Mouse (Mus musculus) monocyte, adult 2 months (primary cell): ENCODE measurements around the gene Thrap3.
"Not testable (repeated sequence)": the region's sequence is repeated elsewhere in the genome, so short reads cannot be mapped to it uniquely, and the experiment has no call there.

Experiments used
- DNase-seq, 2 experiments: peaks; one replicate each; pipeline ENCODE4 v3.0.0; 2022; ENCODE audit warnings: low spot score in 2 of 2, low read depth in 1 of 2

The Thrap3 gene

DNA sequence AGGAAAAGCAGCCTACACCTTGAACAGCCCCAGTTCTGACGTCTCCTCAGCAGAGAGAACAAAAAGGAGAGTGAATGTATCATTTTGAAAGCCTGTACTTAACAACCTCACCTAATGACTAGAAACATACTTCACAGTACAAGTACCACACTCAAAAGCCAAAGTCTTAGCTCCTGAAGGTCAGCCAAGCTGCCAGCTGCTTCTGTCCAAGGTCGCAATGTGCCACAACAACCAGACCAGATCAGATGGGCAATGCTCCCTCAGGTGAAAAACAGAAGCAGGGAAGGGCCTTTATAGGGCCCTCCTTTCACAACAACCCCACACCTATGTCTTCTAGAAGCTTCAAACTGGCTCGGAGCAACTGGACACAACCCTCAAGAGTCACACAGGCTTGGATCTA, 36.5 kb downstream of the Thrap3 start:
- DNase-seq: no peak

DNA sequence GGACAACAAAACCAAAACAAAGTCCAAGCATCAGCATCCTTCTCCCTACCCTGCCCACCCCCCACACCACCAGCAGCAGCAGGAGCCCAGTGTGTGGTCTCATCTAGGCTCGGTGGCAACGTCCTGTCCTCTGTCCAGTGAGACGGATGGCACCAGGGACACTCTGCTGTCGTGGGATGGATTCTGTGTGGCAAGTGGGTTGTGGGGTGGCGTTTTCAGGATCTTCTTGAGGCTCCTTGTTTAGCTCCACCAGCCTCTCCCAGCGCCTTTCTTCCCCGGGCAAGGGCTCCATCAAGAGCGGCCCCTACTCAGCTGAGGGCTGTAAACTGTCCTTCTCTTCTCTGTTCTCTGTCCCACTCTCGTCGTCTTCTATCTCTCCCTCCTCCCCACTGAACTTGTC, 37.5 kb downstream of the Thrap3 start:
- not testable (repeated sequence) for DNase-seq

DNA sequence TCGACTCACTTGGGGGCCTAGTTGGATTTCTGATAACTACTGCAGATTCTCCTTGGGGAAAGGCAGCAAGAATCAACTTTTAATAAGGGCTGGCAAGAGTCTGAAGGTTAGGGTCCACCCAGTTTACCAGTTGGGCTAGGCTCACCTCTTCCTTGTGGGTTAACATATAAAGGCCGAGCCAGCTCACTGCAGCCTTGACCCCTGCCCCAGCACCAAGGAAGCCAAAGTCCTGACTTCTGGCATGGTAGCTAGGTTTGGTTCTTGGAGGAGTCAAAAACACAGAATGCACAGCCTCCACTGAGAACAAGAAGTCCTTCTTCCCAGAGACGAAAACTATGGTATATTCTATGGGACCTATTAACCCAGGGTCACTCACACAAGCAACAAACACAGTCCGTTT, 38.9 kb downstream of the Thrap3 start:
- DNase-seq: no peak

DNA sequence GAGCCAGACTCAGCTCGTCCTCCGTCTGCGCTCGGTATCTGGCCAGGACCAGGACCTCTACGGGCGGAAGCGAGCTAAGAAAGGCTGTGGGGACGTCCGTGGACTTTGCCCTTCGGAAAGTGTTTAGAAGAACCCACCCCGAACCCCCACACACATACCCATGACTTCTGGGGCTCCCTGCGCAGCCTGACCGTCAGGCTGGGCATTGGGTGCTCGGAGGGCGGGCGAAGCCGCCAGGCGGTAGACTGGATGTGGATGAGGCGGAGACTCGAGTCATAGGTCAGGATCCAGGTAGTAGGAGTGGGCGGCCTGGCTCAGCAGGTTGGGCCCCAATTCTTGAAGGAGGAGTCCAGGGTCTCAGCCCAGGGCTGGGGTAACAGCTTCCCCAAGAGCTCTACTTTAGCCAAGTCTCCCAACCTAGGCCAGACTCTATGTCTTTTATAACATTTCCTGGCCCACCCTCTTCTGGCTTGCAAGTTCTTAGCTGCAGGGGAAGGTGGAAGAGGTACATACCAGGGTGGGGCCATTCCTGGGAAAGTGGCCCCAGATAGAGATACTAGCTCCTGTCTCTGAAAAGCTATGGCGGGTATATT, 39.4 kb downstream of the Thrap3 start, which contains the start of gene Sh3d21:
Gene Sh3d21 (minus strand): TSS at position 425 of the 593 bp plus-strand sequence.
- no peak for DNase-seq

DNA sequence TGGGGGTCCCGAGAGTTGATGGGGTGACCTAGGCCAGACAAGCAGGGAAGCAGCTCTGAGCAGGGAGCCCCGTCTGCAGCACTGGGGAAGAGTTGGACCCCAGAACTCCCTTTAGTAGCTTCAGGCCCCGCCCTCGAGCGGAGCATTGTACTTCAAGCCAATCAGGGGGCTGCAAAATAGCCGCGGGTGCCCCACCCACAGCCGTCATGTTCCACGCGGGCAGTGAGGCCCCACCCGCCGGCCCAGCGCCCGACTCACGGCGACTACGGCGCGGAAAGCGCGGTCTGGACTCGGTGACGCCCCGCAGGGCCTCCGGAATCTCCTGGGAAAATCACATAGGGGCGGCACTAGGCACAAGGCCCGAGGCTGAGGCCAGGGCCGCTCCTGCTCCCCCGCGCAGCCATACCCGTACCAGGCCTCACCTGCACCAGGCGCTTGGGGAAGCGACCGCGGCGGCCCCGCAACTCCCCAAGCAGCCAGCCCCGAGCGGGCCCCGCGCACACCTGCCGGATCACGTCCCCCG, 40.0 kb downstream of the Thrap3 start:
- peak; percentile 34 to 65 for DNase-seq

DNA sequence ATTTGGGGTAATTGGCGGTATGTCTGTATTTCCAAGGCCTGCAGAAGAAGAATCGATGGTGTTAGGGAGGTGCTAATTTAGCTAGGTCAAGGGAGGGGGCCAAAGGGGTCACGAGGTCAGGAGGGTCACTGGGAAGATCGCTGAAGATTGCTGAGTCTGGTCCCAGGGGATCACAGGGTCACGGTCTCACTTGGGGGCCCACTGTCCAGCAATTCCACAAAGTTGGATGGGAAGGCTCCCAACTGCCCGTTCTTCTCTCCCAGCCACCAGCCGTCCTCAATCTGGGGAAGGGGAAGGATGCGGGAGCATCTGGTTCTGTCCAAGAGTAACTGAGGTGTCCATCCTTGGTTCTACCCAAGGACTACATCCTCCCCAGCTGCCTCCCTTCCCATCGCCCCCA, 40.6 kb downstream of the Thrap3 start:
- DNase-seq: no peak

DNA sequence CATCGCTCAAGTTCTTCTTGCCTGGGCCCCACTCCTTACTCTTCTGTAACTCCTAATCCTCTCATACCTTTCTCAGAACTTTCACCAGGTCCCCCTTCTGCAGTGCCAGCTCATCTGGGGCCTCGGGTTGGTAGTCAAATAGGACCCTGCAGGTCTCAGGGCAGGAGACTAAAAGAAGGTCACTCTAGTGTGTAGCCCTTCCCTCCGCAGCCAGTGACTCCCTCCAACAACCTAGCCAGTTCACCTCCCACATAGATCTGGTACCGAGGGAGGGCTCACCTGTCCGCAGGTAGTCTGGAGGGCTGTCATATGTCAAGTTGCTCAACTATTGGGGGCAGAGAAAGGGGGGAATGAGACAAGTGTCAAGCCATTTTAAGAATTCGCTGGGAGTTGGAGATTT, 41.1 kb downstream of the Thrap3 start:
- no peak for DNase-seq

DNA sequence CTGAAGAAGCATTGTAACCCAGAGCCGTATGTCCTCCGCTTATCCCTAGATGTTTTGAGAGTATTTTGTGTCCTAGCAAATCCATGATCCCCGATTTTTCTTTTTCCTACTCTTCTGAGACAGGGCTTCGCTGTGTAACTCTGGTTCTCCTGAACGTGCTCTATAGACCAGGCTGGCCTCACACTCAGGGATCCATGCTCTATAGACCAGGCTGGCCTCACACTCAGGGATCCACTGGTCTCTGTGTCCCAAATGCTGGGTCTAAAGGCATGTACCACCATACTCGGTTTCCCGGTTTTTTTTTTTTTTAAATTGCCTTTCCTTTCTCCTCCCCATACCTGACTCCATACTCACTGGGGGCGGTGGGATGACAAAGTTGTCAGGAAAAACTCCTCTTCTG, 41.6 kb downstream of the Thrap3 start:
- no peak for DNase-seq

DNA sequence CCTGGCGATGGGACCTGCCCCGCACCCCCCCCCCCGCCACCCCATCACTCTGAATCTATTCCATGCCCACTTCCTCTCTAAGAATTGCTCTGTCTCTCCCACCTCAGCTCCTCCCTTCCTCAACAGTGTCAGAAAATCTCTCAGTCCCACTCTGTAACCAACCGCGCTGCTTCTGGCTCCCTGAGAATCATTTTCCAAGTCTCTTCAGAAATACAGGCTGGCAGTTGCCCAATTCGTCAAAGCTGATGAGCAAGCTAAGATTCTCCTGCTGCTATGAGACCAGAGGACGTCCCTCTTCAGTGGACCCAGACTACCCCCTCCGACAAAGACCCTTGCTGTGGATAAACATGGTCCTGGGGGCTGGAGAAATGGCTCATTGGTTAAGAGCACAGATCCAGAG, 43.1 kb downstream of the Thrap3 start:
- DNase-seq: no peak

DNA sequence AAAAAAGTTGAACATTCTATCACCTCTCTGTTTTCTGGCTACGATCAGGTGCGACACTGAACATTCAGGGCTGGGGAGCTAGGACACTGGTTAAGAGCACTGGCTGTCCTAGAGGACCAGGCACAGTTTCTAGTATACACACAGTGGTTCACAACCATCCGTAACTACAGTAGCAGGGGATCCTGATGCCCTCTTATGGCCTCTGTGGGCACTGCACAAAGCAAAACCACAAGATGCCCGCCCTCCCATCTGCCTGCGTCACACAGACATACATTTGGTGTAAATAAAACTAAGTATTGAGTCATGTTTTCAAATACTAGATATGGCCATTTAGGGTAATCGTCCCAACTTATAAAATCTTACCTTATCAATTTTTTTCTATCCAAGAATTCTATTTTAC, 45.0 kb downstream of the Thrap3 start:
- no peak for DNase-seq

DNA sequence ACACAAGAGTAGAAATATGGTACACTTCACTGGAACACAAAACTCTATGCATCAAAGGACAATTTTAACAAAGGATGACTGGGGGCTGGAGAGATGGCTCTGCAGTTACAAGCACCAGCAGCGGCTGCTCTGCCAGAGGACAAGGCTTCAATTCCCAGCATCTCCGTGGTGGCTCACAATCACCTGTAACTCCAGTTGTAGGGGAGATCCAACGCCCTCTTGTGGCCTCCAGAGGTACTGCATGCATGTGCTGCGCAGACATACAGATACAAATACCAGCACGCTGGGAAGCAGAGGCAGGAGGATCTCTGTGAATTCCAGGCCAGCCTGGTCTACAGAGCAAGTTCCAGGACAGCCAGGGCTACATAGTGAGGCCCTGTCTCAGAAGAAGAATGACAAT, 45.9 kb downstream of the Thrap3 start:
- no peak for DNase-seq

DNA sequence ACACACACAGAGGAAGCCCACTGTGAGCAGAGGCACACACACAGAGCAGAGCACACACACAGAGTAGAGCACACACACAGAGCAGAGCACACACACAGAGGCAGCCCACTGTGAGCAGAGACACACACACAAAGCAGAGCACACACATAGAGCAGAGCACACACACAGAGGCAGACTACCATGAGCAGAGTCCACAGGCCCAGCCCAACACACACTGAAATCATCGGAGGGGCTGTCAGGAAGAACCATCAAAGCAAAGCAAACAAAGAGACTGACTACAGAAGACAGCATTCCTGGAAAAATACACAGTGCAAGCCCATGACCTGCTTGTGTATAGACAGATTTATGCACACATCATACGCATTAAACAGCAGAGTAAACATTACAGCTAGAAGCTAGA, 46.7 kb downstream of the Thrap3 start:
- no peak for DNase-seq

DNA sequence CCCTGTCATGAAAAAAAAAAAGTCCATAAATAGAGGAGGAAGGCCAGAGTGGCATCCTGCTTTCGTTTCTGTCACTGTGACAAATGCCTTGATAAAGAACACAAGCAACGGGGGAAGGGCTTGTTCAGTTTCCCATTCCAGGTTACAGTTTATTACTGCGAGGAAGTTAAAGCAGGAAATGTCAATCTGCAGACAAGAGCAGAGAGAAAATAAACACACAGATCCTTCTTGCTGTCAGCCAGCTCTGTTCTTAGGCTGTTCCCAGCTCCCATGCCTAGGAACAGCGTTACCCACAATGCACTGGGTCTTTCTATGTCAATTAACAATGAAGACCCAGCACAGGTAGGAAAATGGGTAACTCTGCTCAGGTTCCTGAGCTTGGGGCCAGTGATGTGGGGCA, 47.4 kb downstream of the Thrap3 start:
- DNase-seq: no peak

DNA sequence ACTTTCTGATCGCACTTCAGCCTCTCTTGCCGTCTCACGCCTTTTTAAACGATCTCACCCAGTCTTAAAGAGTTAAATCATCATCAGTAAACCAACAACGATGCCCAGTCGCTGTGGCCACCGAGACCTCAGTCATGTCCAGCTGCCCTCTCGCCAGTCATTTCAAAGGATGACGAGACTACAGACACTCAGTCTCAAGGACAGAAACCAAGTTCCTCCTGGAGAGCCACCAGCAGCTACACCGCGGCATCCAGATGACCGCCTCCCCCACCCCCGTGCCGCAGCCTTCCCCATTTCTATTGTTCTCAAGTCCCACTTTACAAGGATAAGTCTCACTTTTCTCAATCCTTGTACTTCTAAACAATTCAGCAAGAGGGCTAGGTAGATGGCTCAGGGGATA, 49.7 kb downstream of the Thrap3 start:
- DNase-seq: no peak

DNA sequence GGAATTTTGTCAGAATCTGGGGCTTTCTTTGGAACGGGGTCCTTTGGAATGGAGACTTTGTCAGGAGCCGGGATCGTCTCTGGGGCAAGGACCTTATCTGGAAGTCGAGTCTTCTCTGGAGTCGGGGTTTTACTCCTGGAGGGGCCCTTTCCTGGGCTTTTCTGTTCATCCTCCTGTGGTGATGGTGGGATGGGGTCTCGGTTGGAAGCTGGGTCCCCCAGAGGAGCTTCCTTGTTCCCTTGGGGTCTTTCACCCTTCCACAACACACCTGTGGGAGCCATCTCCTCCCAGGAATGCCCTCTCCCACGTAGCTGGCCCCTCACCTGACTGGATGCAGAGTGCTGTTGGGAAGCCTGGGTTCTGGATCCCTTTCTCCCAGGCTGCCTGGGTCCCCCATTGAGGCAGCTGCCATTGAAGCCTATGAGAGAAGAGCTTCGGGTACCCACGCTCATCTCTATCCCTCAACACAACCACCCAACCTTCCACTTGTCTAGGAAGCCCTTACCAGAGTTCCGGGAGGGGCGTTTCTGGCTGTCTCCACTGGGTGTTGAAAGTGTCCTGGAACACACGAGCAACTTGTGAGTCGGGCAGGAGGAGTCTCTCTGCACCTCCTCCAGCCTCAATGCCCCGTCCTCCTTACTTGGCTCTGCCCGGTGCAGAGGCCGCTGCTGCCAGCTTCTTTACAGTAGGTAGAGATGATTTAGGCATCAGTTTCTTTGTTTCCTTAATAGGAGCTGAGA, 50.7 kb downstream of the Thrap3 start:
- DNase-seq: no peak

DNA sequence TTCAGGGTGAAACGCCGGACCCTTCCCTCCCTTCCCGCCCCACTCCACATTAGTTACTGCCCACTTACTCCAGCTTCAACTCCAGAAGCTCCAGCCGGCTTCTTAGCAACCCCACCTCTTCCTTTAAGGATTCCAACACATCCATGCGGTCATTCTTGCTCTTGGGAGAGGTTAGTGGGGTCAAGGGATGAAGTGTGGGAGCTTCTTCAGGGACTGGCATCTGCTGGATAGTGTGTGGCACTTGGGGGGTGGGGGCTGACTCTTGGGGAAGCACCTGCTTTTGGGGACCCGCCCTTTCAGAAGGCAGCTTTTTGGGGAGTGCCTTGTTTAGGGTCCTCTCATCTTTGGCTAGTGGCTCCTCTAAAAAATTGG, 51.6 kb downstream of the Thrap3 start:
- DNase-seq: no peak

DNA sequence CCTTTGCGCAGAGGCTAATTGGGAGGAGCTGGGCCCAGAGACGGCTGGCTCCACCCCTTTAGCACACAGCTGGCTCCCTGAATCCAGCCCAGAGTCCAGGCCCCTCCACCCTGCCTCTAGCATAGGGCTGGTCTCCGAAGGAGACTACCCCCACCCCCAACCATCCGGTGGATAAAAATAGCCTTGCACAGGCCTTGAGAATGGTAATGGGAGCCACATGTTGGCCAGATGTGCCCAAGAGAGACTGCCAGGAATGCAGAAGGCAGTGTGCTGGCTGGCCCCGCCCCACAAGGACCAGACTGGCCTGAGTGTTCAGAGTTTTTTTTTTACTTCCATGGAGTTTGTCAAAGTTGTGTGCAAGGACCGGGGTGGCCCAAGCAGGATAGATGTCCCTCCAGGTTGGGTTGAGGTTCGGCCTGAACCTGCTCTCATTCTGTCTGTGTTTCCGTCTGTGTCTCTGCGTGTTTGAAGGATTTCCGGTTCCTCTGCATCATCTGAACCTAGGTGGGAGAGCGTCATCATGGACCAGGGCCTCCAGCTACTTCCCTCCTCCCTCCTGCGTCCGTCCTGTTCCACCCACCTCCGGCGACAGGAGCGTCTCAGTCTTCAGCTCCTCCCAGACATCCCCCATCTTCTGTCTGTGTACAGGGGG, 52.1 kb downstream of the Thrap3 start:
- DNase-seq: no peak

DNA sequence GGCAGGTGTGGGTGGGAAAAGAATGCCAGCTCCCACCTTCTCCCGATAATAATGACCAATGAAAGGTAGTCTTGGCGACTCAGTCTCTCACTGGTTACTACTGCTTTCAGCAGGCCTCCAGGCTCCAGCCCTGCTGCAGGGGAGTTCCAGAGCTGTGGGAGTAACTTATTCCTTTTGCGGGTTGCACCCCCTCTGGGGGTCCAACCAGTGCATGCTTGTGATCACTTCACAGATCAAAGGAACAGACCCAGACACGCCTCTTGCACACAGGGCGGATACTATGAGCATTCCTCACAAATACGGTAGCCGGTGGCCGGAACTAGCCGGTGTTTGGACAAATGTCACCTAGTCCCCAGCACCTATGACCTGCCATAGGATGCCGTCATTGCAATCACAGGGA, 52.8 kb downstream of the Thrap3 start:
- no peak for DNase-seq

DNA sequence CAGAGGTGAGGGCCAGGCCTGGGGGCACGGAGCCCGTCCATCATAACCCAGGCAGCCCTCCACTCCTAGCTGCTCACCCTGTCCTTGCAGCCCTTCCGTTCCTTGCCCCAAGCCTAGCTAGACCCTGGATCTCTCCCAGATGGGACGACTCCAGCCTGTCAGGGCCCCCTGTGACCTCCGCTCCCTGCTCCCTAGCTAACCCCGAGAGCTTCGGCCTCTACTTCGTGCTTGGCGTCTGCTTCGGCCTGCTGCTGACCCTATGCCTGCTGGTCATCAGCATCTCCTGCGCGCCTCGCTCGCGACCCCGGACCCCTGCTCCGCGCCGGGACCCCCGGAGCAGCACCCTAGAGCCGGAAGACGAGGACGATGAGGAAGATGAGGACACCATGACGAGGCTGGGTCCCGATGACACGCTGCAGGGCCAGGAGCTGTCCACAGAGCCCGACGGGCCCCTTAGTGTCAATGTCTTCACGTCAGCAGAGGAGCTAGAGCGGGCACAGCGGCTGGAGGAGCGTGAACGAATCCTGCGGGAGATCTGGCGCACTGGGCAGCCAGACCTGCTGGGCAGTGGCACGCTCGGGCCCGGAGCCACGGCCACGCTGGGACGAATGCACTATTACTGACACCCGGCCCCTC, 53.4 kb downstream of the Thrap3 start:
- DNase-seq: no peak

DNA sequence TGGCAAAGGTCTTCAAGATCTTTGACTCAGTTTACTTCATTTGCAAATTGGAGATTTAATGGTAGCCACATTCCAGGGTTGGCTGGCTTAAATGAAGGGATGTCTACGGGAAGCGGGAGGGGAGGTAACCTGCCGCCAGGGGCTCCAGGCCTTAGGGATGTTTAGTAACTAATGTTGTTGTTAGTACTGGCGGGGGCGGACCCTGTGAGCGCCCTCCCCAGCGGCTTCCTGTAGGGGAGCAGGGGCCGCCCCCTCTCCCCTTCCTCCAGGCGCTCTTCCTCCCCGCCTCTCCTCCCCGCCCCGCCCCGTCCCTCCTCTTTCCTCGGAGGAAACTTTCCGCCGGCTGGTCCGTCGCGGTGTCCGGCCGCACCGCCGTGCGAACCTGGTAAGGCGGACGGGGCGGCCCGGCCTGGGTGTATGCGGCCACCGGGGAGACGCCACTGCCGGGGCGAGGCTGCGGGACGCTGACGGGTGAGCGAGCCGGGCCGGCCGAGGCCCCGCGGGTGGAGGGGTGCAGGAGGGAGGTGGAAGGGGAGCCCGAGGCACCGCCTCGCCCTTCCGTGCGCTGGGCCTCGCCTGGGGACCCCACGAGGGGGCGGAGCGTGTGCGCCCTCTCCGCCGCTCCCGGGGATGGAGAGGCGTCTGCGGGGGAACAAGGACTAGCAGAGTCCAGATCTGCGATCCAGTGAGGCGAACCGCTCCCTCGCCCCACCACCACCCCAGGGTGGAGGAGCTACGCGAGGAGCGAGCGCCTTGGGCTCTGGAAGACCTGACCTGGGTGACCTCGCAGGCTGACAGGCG, 54.2 kb downstream of the Thrap3 start:
- DNase-seq: no peak

DNA sequence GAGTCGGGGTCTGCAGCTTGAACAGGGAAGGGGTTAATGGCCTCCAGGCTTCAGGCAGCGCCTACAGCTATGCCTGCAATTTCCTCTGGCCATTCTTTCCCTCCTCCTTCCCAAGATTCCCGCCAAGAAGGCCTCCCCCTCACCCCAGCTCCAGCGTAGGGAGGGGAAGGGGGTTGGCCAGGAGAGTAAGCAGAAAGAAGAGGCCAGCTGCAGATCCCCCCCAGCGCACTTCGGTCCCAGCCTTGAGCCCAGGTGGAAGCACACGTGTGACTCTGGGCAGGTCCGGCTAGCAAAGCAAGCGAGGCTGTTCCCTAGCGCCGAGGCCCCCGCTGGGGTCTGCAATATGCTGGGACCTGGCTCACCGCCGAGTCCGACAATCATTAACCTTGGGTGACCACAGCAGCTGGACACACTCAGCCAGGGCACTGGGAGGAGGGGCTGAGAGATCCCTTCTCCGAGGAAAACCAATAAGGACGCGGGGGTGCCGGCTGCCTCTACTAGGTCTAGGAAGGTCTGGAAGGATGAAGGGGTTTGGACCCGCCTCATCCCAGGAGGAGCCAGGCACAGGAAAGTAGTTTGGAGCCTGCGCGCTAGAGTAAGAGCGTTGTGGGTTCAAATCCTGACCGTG, 54.9 kb downstream of the Thrap3 start, which contains the start of gene Eva1b:
Gene Eva1b (plus strand): TSS at position 212 of the 628 bp plus-strand sequence.
- DNase-seq: no peak
